Mouse (Mus musculus): ENCODE data around the gene Spert.

DNA sequence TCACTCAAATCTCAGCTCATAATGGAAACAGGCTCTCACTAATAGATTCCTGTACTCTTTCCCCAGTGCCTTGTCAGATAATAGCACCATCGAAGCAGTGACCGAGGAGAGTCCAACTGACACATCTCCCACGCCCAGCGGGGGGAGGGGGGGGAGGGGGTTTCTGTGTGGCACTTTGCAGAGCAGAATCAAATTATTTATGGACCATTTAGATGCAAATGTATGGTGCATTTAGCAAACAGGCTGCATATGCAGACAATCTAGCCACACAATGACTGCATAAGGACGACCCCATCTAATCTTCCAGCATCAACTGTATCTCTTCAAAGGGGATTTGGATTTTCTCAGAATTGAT, 51.9 kb downstream of the Spert start:
- TF ChIP-seq CTCF (IDR thresholded peaks at IDR 0.05; ENCODE audit: low read depth) (no peak), EP300 (IDR thresholded peaks at IDR 0.05; ENCODE audit: low read depth) (no peak)

Measured in heart, postnatal 0 days (tissue).